Mouse (Mus musculus) spleen, embryonic (tissue): Measurements from ENCODE around the gene Dcdc2a.

Experiments
- CTCF ChIA-PET: fragments of 350-600 bp; sonication (Branson Sonifier 250); formaldehyde crosslinking; loops from one replicate; lab custom pipeline; 2022; lab: Charles Lee

The Dcdc2a gene

DNA sequence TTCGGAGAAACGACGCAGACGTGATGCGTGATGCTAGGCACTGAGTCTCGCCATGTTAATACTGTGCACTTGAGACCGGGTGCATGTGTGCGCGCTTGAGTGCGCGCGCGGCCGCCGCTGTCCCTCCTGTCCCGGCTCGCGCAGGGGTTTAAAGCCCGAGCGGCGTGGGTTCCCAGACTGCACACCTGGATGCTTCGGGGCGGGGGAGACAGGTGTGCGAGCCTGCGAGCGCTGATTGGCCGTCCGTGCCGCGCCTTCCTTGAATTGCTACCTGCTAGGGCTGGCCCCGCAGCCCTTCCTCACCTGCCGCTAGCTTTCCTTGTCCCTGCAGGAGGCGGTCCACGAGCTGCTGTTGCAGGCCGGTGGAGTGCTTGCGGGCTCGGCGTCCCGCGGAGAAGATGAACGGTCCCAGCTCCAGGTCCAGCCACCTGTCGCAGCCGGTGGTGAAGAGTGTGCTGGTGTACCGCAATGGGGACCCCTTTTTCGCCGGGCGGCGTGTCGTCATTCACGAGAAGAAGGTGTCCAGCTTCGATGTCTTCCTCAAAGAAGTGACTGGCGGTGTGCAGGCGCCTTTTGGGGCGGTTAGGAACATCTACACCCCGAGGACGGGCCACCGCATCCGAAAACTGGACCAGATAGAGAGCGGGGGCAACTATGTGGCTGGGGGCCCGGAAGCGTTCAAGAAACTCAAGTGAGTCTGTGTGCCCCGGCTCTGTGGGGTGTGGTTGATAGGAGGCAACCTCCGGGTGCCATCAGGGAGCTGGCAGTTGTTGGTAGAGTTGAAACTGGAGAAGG lies at the start of gene Dcdc2a:
TSS of gene Dcdc2a (plus strand) at position 132 of the 795 bp plus-strand sequence.
- CTCF ChIA-PET, result no interaction called here

DNA sequence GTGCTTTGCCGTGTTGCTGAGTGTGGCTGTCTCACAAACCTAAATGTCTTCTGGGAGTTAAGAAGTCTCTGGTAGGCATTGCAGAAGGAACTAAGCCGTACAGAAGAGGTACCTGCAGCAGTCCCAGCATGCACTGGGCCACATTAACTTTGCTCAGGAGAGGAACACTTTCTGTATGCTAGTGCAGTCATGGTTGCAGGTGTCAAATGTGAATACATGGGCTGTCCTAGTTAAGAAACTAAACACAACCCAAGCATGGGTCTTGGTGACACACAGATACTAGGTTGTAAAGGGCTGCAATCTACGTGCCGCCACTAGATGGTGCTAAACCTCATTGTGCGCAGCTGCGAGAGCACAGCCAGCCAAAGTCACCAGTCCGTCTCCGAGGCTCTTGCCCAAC lies 48.7 kb upstream of the Dcdc2a start:
- CTCF ChIA-PET, result no interaction called here

DNA sequence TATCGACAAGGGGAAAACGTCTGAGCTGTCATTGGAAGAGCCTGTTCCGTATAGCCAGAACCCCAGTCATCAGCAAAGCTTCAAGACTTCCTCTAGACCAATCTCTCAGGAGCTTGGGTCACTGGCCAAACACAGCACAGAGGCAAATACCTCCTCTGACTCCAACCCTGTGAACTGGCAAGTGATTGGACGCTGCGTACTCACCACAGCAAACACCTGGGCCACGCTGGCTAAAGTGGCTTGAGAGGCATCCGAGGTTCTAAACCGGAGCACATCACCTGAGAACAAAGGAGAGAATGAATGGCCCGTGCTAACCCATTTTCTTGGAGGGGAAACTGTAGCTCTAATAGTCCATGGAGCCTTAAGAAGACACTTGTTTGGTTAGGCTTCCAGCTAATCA lies 37.5 kb upstream of the Dcdc2a start:
- CTCF ChIA-PET, result no interaction called here

DNA sequence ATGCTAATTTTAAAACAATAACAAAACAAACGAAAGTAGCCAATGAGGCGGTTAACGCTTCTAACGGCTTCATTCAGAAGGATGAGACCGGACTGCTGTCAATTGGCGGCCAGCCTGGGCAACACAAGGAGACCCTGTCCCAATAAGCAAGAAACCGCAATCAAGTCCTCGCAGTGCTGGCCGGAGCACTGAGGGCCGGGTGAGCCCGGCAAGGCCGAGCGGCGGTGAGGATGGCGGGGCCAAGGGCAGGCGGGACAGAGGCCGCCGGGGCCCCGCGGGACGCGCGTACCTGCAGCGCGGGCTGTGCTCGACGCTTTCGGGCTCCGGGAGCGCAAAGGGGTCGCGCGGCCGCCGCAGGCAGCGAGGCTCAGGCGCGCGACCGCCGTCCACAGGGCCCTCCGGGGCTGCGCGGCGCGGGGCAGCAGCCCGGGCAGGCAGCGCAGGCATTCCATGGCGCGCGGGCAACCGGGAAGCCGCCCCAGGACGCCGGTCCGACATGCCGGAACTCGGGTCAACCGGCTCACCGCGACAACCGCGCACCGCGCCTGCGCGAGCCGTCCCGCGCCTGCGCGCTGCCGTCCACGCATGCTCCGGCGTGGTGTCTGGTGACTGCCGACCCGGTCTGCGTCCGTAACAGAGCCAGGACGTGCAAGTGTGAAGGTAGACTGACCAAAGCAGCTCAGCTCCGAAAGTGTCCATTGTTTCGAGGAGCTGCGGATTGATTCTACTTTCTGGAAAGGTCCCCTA lies 35.8 kb upstream of the Dcdc2a start, which contains the start of gene Mrs2:
TSS of gene Mrs2 (minus strand) at position 587 of the 747 bp plus-strand sequence.
- CTCF ChIA-PET, result no interaction called here

DNA sequence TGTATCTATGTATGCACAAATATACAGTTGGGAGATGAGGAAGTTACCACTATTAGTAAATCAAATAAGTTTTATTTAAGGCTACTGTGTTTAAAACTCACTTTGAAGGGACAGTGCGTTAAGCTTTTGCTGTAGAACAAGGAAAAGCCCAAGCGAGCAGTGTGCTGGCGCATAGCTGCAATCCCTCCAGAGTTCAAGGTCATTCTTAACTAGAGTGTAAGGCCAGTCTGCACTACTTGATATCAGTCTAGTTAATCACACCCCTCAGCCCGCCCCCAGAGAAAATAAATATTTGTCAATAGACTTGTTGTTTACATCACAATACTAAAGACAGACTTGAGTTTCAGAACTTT lies 35.3 kb upstream of the Dcdc2a start:
- CTCF ChIA-PET, result no interaction called here

DNA sequence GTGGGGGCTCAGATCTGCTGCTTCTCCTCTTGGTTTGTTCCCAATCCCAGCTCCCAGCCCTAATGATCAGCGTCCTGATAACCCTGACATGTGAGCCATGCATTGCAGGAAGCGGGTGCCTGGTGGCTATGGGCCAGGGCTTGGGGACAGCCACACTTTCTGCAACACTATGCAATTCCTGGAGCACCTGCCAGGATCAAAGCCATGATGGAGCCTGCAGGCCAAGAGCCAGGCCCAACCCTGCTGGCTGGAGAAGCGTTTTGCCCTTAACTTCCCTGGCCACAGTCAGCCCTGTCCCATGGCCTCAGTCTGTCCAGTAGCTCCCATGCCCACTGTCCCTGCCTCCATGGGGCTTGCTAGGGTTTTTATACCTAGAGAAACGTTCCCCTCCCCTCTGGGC lies 33.4 kb upstream of the Dcdc2a start:
- CTCF ChIA-PET, result no interaction called here

DNA sequence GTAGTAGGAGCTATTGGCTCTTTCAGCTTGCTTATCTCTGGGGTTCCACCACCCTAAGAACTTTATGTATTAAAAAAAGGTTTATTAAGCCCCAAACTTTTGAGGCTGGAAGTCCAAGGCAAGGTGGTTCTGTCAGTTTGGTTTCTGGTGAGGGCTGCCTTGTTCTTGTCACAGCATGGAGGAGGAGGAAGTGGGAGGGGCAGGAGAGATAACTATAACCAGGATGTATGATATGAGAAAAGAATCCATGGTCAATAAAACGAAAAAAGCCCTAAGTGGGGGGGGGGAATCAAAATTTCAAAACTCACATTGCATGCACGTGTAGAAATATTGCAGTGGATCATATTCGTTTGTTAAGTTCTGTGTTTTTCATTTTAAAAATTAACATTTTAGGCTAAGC lies 32.7 kb upstream of the Dcdc2a start:
- CTCF ChIA-PET, result no interaction called here

DNA sequence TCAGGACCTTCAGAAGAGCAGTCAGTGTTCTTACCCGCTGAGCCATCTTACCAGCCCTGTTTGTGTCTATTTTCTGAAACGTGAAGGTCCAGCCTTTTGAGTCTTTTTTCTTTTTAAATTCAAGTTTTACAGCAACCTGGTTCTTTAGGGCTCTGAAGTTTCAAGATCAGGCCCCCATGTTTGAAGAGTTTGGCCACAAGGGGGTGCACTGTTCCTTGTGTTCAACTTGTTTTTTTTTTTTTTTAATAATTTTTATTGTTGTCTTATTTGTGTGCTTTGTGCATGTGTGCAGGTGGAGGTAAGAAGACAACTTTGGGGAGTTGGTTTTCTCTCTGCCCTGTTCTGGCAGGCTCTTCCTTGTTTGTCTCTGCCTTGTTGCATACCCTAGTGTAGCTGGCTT lies 31.1 kb upstream of the Dcdc2a start:
- CTCF ChIA-PET, result interaction anchor here (0.7 to 1.1 kb wide), 2 partner anchors 69 to 91 kb away, joined by 4 to 7 read pairs; no protein-coding TSS in a partner anchor

DNA sequence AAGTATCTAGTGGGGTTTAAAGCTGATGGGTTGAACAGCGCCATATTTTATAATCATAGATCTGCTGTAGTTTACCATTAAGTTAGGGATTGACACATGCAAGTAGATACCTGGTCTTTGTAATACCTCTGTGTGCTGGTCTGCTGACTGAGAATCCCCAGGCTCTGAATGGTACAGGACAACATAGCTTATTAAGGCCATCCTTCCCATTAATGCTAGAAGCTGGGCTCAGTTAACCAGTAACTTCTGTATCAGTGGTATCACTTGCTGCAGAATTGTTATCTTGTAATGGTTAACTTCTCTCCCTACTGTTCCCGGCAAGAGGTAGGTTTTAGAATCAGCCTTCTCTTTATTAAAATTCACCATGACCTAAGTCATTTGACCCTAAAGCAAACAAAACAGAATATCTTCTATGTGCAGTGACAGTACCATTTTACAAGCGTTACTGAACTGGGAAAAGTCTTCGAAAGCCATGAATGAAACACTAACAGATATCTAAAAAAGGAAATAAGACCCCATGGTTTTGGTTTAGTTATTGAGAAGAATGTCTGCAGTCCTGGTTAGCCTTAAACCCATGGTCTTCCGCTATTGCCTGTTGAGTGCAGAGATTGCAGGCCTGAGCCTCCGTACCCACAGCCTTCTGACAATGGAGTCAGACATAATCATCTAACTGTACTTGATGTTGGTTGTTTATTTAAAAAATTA lies 29.2 kb upstream of the Dcdc2a start:
- CTCF ChIA-PET, result no interaction called here

DNA sequence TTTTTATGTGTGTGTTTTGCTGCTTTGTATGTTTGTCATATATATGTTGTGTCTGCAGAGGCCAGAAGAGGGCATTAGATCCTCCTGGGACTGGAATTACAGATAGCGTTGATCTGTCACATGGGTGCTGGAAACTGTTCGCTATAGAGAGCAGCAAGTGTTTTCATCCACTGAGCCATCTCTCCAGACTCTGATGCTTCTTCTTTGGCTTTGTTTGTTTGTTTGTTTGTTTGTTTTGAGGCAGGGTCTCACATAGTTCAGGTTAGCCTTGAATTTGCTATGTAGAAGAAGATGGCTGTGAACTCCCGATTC lies 28.7 kb upstream of the Dcdc2a start:
- CTCF ChIA-PET, result no interaction called here

DNA sequence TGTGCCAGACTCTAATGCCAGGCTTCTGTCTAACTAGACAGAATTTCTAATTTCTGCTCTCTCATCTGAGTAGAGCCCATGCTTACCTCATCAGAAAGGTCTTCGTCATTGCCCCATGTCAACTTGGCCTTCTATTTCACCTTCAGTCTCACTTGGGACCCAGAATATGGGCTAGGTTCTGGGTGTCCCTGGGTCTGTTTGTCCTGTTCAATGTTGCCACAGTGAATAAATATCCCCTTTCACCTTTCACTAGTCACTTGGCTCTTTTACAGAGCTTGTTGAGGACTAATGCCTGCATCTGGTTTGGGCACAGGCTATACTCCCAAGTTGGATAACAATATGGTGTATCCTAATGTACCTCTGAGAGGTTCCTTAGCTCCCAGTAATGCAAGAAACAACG lies 16.3 kb upstream of the Dcdc2a start:
- CTCF ChIA-PET, result no interaction called here

DNA sequence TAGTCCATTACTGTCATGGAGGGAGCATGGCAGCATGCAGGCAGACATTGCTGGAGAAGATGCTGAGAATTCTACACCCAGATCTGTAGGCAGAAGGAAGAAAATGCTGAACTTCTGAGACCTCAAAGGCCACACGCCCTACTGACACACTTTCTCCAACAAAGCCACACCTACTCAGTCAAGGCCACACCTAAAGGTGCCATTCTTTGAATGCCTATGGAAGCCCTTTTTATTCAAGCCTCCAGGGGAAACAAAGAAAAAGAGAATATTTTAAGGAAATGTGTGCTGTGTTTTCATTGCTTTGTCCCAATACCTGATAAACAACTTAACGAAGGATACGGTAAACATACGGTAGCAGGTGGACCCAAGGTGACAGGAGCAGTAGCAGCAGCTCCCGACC lies 3.1 kb upstream of the Dcdc2a start:
- CTCF ChIA-PET, result no interaction called here

DNA sequence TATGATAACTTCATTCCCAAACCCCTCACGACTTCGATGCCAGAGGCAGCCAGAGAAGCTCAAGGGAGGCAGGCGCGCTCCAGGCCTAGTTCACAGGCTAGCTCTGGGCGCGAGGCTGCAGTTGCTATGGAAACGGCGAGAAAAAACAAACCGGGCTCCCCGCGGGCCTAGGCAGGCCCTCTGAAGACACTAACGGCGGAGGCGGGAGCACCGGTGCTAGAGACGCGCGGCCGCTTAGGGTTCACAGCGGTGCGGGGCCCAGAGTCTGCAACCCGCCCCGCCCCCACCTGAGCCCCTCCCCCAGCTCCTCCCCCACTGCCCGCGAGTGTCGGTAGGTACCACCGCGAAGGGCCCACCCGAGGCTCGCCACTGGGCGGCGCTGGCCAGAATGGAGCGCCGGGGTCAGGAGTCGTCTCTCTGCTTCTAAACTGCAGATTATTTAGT lies 671 bp upstream of the Dcdc2a start:
- CTCF ChIA-PET, result no interaction called here

DNA sequence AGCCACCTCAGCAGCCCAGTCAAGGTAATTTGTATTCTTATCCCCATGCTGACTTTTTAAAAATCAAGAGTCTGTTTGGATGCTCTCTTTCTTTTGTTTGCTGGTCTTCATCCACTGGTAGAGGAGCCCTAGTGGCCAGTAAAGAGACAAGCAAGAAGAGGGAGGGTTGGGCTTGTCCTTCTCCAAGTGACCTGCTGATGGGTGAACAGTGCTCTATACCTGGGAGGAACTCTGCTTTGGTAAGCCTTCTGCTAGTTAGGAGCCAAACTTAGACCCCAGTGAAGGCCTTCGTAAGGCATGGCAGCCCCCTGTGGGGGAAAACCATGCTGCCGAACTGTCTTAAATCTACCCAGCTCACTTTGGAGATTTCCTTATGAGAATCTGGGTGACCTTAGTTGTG lies 10.9 kb downstream of the Dcdc2a start:
- CTCF ChIA-PET, result no interaction called here

DNA sequence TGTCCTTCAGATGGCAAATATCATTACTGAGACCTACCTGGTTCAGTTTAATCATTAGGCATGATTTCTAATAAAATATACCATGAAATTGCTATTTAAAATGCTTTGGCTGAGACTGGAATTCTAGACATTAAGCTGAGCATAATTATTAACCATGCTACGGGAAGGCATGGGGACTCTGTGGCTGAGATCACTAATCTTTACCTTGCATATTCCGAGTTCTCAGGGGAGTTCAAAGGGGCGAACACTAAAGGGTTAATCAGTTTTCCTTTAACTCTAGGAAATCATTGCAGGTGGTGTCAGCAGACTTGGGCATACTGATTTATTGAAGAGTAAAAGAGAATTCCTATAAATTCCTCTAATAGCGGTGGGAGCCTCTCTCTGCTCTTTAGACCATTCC lies 11.4 kb downstream of the Dcdc2a start:
- CTCF ChIA-PET, result no interaction called here

DNA sequence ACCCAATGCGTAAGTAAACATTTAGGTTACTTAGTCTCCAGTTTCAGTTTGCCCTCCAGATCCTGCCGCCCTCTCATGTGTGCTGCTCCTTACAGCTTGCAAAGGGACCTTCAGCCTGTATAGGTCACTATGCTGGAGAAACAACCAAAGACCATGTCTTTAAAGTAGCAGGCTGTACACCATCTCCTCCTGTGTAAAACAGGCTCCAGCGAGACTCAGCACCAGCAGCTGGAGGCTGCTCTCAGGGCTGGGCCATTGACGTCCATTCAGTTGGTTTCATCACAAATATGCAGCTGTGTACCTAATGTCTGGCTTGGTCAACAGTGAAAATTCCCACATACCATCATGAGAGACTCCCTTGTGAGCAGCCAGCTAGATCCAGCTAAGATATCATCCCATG lies 14.0 kb downstream of the Dcdc2a start:
- CTCF ChIA-PET, result no interaction called here

DNA sequence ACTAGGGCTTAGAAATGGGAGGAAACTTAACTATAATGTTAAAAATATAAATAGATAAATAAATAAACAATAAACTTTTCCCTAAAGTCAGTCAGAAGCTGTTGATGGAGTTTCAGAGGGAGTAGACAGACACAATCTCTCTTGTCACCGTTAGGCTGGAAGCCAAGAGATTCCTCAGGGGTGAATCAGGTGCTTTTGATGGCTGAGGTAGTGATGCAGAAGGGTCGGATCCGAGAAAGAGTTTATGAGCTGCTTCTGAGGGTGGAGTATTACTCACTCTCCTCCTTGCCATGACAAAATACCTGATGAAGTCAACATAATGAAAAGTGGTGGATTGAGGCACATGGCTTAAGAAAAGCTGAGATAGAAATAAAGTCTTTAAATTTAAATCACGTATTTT lies 15.0 kb downstream of the Dcdc2a start:
- CTCF ChIA-PET, result no interaction called here

DNA sequence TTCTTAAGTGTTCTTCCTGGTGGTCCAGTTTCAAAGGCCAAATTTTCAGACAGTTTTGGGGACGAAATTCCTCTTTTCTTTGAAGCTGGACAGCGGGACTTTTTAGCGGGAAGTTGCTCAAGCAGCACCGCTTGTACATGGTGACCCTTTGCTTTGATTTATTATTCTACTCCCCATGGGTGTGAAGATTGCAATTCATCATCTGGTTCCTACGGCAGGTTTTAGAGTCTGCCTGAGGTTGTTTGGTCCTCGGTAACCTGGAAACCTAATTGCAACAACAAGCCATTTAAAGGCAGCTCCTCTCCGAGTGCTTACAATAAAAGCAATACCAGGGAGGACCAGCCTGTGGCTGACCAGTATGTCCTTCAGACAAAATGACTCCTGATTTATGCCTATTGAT lies 21.5 kb downstream of the Dcdc2a start:
- CTCF ChIA-PET, result no interaction called here

DNA sequence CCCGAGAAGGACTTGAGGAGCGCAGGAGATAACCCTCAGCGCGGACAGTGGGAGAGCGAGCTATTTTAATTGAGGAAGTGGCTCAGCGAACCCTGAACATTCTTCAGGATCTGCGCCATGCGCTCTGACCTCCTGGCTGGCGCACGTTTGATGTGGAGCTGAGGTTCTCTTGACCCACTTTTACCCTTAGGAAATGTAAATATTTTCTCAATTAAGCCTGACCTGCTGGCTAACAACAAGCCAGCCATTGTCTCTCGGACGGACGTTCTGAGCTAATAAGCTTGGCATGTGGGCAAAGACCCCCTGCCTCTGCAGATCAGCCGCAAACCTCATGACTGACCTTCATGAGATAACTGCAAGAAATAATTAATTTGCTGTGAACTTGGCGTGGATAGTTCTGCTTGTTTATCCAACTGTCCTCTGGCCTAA lies 27.4 kb downstream of the Dcdc2a start:
- CTCF ChIA-PET, result no interaction called here

DNA sequence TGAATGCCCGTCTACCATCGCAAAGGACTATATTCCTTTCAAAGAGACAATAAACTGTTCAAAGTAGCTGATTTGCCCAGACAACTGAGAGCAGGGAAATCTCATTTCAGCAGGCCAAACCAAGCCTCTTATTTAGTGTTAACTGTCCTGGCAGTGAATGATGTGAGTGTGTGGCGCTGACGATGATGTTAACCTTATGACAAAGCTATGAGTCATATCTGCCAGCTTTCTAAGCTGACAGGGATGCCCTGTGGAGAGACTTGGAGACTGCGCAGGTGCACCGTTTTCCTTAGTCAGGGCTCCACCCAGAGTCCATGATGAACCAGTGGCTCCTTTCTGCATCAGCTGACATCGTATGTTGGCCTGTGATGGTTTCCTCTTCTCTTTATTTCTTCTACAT lies 29.3 kb downstream of the Dcdc2a start:
- CTCF ChIA-PET, result interaction anchor here (0.6 kb wide), 1 partner anchor 1632 kb away, joined by 4 read pairs; no protein-coding TSS in a partner anchor

DNA sequence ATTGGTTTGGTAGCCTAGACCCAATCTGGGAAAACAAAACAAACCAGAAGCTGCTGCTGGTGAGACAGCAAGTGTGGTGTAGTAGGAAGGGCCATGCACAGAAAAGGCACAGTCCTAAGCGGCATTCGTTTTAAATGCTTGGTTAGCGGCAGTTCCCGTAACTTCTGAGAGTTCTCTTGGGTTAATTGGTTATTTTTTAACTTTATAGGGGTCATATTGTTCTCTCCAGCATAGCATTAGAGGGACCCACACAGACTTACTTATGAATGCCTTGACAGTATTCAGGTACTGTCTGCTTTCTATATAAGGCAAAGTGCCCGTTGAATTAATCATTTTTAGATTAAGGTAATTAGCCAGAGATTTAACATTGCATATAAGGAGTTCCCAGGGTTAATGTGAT lies 35.5 kb downstream of the Dcdc2a start:
- CTCF ChIA-PET, result no interaction called here

DNA sequence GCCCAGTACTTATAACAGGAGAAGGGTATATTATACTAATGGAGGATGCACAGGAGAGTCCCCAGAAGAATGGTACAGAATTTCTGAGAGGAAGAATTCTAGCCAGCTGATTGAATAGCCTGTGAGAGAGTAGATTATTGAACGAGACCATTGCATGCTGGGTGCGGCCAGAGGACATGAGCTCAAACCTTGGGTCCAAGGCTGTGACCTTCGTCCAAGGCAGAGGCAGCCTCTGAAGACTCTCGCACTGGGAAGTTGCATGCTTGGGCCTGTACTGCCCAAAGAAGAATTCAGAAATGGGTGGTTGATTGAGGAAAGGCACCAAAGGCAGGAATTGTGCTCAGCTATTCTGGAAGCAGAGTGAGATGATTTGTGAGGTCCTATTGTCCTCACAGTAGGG lies 38.0 kb downstream of the Dcdc2a start:
- CTCF ChIA-PET, result interaction anchor here (0.5 kb wide), 1 partner anchor 69 kb away, joined by 7 read pairs; no protein-coding TSS in a partner anchor

DNA sequence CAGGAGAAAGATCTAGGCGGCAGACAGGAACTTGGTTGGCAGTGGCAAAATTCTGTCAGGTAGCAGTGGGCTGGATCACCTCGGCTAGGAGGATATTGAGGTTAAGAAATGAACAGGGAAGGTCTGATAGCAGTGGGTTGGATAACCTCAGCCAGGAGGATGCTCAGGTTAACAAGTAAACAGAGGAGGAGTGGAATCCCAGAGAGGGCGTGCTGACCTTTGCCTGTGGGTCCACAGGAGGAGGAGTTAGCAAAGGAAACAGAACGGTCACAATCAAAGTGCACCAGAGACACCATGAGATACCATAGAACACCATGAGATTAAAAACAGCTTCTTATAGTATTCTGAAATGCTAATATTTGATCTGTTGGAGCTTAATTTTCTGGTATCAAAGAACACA lies 38.6 kb downstream of the Dcdc2a start:
- CTCF ChIA-PET, result no interaction called here
